Mouse (Mus musculus) gastrocnemius, postnatal 4 days (tissue): ENCODE data around the gene Rere. TPM values are rescaled to one million over a fixed set of nuclear protein-coding genes. Genes with fewer than 3 reads are reported as not detected.

ENCODE experiments used
- DNase-seq, 2 experiments: peaks; one replicate each; pipeline ENCODE4 v3.0.0; 2021 to 2022; ENCODE audit warnings: low spot score in 2 of 2, mixed read lengths in 2 of 2
- total RNA-seq, 2 experiments: library from RNA; stranded (reverse); gene quantifications; 2 replicates each; pipeline ENCODE4 v1.2.3; 2021

The Rere gene
- total RNA-seq, 2 experiments from 2014 or later: 68.1 to 70.3 TPM

DNA sequence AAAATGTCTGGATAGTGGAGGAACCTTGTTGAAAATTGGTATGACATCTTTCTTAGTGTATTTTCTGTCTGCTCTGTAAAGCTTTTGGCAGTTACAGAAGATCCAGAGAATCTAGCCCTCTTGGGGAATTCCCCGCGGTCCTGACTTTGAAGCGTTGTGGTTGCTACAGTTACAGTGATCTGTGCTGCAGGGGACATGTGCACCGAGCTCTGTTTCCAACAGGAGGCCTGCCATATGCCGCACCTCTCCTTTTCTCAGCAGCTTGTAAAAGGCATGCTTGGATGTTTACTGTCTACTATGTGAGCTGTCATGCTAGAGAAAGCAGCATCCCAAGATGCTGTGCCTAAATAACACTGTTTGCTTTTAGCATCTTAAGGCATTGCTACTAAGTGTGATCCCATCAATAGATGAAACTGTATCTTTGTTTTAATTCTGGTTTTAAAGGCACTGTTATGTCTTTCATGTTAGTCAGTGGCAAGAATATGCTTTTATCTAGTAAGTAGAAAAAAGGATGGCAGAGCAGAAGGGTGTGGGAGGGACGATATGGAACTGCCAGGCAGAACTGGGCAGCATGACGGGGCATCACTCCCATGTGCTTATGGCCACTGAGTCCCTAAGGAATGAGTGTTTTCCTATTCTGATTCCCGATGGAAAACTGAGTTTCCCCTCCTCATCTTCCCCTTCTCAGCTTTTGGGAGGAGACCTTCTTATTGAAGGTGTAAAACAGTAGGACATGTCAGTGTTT is 57.6 kb downstream of the Rere start:
- peak in 1 of 2 experiments; percentile 19 for DNase-seq

GRCm38 (mm10) chr4:150340796-150341525 is 59.5 kb downstream of the Rere start:
- DNase-seq: no peak

DNA sequence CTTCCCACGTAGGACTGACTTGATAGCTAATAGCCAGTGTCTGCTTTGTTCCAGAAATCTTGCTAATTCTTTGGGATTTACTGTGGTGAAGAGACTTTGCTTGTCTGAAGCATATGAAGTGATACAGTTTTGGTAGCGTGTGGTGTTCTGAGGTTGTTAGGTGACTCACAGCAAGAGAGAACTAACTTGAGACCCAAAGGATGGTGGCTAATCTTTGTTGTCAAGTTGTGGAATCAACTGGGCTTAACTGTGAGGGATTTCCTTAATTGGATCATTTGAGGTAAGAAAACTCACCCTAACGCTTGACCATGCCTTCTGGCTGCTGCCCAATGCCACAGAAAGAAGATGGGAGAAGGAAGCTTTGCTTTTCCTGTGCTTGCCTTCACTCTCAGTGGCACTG is 63.1 kb downstream of the Rere start:
- DNase-seq: no peak

DNA sequence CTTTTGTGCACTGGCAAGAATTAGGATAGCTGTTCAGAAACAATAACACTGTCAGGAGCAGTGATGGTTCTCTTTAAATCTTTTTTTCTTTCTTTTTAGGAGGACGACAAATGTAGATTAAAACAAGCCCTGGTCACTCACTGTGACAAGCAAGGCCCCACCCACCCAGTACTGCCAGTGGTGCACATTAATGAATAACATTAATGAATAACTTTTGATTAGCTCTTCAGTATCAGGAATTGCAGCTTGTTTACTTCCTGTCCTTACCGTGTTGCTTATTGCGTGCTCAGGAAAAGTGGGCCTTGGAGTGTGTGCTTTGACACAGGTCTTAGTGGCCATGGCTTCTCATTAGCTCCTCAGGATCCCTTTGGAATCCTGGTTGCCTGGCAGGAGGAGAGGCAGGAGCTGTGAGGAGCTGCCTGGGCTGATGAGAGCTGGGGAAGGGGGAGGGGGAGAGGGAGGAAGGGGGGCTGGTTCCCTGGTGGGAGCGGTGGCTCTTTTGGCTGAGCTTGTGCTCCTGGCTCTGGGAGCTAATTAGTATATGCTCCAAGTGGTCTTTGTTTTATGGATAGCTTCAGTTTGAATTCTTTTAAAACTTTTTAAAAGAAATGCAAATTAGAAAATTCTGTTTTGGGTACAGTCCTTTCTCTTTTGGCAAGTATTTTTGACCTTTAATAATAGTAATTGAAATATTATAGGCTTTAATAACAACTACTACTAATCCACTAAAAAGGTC is 65.4 kb downstream of the Rere start:
- no peak for DNase-seq

DNA sequence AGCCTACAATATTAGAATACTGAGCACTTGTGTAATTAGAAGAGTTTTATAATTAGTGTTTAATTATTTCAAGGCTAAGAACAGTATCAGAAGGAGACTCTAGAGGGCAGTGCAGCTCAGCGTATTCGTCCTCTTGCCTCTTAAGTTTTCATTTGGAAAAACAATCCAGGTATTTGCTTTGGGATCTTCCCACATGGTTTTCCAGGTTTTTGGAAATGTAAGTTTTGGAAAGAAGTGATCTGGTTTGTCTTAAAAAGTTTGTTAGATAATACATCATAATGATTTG is 65.9 kb downstream of the Rere start:
- no peak for DNase-seq

DNA sequence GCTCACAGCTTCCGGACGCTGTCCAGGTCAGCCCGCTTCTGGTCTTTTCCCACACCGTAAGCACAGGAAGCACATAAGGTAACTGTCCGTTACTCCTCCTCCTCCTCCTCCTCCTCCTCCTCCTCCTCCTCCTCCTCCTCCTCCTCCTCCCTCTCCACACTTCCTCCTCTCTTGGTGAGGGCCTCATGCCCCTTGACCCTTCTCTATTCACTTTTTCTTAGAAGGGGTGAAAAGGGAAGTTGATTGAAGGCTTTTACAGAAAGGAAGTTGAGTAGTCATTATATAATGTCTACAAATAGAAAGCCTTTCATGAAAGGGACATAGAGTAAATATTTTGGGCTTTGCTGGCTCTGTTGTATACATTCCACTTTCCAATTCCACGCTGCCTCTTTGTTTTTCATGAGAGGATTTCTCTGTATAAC is 68.2 kb downstream of the Rere start:
- no peak for DNase-seq

- DNase-seq: no peak
Measured at GRCm38 (mm10) chr4:150351419-150352075, 70.1 kb downstream of the Rere start.

DNA sequence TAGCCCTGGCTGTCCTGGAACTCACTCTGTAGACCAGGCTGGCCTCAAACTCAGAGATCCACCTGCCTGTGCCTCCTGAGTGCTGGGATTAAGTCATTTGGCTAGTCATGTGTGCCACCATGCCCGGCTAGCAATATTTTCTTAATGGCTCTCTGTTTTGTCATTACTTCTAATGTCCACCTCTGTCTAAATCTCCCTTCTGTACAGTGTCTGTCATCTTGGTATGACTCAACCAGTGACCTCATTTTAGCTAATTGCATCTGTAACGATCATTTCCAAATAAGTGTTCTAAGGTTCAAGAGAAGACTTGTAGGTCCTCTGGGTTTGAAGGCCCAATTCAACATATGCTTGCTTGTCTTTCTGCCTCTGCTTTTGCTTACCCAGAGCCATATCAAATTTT is 71.3 kb downstream of the Rere start:
- DNase-seq: no peak

GRCm38 (mm10) chr4:150353376-150353900 is 72.0 kb downstream of the Rere start:
- DNase-seq: no peak

- no peak for DNase-seq
Measured at GRCm38 (mm10) chr4:150355801-150356200, 74.4 kb downstream of the Rere start.

DNA sequence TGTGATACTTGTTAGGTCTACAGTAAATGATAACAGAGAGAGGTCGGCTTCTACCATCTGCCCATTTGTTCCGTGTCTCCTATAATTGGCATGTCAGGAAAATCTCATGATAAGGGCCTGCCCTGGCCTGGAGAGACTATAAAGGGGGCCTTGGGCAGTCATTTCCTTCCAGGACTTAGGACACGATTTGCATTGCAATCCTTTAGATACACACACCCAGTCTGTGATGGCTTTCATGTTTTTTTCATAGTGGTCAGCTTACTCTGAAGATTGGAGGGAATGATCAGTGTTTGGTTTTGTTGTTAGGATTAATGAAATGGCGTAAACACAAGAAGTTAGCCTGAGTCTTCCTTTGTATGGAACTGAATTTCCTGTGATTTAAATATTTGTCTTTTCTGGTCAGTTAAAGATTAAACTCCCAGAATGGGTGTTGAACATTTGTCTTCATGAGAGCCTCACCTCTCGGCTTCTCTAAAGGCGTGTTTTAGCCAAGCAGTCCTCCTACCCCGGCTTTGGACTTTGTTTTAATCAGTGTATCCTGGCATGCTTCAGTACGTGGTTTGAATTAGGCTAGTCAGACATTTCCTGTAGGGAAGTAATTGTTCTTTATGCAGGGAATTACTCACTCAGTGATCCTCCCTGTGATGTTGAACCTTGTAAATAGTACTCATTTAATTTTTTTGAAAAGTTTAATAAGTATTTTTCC is 80.7 kb downstream of the Rere start:
- DNase-seq: no peak

- DNase-seq: no peak
Measured at GRCm38 (mm10) chr4:150362858-150363257, 81.4 kb downstream of the Rere start.

GRCm38 (mm10) chr4:150364786-150365185 is 83.3 kb downstream of the Rere start:
- no peak for DNase-seq

DNA sequence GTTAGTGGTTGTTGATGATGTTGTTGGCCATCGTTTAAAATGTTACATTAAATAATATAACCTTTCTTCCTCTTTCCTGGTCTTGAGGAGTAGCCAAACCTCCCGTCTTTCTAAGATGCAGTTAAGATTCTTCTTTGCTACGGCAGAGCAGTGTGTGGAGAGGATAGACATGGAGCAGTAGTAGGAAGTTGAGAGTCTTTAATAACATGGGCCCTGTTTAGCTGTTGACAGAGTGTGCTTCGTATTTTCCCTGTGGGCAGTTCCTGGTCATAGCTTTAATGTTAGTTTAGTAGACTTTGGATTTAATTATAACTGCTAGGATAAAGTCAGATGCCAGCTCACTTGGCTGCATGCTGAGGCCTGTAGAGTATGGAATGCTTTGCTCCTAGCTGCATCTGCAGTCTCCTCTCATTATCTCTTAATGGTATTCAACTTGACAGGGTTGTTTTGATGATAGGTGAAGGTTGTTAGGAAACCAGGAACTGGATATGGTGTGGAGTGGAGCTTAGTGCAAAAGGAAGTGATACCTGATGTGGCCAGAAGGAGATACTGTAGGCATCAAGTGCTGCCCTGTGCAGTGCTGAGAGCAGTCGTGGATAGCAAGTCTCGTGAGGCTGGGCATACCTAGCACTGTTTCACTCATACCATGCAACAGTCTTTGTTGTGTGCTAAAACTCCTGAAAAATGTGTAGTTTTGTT is 85.2 kb downstream of the Rere start:
- no peak for DNase-seq

GRCm38 (mm10) chr4:150371580-150372380 is 90.3 kb downstream of the Rere start:
- DNase-seq: peak; percentile 57 to 82

DNA sequence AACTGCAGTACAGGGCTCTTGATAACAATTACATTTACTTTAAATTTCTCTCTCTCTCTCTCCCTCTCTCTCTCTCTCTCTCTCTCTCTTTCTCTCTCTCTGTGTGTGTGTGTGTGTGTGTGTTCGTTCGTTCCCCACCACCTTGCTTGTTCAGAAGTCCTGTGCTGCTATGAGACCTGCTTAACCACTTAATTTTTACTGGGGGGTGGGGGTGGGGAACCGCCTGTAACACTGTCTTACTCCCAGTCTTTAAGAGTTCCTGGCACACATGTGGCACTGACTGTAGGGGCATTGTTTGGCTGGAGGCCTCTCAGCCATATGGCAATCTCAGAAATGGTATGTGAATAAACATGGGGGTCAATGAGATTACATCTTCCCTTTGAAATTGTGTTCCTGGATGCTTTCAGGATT is 91.2 kb downstream of the Rere start:
- no peak for DNase-seq

DNA sequence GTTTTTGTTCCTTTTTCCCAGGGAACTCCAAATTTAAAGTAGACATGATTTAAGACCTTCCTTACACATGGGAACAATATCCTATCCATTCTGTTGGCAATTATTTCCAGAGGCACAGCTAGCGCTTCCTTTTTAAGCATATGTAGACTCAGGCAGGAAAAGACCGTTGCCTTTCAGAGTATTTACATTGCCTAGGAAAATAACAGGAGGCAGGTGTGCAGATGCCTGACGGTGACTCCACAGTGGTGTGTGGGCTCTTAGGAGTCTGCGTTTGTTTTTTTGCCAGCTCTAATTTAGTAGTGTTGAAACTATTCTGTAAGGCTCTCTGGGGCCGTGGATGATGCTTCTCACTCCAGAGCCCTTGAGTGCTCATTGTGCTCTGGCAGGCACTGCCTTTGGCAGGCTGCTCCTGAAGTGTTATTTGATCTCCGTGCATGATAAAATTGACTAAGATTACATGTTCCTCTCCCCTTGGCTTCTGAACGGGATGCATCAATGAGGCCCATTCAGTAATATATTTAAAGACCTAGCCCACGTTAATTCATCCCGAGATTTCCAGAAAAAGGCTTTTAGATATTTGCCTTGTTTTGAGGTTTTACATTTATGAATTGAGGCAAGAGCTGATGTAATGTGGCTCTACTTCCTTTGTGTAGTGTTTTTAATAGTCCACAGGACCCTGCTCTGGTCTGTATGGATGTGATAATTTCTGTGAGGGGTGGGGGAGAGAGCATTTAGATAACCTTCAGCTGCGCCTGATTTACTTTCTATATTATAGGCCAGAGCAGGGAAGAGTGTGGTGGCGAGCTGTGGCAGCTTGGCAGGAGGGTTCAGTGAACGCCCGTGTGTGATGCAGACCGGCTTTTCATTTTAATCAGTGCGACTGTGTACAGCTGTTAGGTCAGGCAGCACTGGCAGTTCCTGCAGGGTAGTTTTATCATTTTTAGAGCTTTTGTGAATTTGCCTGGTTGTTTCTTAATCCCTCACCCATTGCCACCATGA is 92.0 kb downstream of the Rere start:
- DNase-seq: peak in 1 of 2 experiments; percentile 56
